Mouse (Mus musculus): ENCODE data around the gene Cracr2a. TPM values are rescaled to one million over a fixed set of nuclear protein-coding genes. Genes with fewer than 3 reads are reported as not detected.

Cracr2a gene
- polyA plus RNA-seq, 1 experiment from 2014 or later: 1.3 TPM

Other genes starting within 250 kb of the Cracr2a start
- 19.9 and 22.7 TPM in 2 replicates for gene Parp11, start 114.5 kb upstream of the Cracr2a start, polyA plus RNA-seq (2014; fragmentation: Nextera tagmentation; extraction: Ambion mirVana)
- 0.09 TPM in 2 replicates for gene Prmt8, start 208.1 kb downstream of the Cracr2a start, polyA plus RNA-seq (2014; fragmentation: Nextera tagmentation; extraction: Ambion mirVana)

All from heart, embryonic 14.5 days (tissue).